Mouse (Mus musculus) cerebellum, adult 18-20 months (tissue): ENCODE measurements around the gene Amh.
"Not testable (repeated sequence)": the region's sequence is repeated elsewhere in the genome, so short reads cannot be mapped to it uniquely, and the experiment has no call there.

ENCODE experiments used
- DNase-seq, 2 experiments: peaks; one replicate each; pipeline ENCODE4 v3.0.0; 2021

The Amh gene

DNA sequence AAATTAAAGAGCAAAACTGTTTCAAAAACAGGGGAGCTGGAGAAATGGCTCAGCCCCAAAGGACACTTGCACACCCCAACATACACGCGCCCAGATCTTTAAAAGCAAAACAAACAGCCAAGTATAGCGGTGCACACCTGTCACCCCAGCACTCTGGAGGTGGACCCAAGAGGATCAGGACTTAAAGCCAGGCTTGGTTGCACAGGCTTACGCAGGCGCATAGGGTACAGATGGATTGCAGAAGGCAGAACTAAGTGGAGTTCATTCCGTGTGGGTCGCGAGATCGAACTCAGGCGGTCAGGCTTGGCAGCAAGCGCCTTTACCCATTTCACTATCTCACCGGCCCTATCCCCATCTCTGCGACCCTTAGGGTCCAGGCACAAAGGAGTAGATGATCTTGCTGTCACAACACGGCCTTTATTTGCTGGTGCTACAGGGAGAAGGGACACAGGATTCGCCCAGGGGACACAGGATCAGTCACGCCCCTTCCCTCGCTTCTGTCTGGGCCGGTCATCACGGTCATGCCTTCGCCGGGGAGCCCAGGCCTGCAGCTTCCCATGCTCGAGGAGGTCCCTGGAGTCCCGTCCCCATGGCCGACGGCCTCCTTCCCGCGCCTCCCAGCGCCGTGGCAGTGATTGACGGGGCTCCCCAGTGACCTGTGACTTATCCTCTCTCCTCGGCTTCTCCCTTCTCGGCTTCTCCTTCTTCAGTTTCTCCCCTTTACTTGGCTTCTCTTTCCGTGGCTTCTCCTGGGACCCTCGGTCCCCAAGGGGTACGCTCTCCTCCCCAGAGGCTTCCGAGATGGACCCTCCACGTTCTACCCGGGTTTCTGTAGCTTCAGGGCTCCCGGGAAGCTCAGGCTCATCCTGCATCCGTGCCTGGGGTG lies 3.3 kb downstream of the Amh start:
- peak in 1 of 2 experiments; percentile 27 for DNase-seq

DNA sequence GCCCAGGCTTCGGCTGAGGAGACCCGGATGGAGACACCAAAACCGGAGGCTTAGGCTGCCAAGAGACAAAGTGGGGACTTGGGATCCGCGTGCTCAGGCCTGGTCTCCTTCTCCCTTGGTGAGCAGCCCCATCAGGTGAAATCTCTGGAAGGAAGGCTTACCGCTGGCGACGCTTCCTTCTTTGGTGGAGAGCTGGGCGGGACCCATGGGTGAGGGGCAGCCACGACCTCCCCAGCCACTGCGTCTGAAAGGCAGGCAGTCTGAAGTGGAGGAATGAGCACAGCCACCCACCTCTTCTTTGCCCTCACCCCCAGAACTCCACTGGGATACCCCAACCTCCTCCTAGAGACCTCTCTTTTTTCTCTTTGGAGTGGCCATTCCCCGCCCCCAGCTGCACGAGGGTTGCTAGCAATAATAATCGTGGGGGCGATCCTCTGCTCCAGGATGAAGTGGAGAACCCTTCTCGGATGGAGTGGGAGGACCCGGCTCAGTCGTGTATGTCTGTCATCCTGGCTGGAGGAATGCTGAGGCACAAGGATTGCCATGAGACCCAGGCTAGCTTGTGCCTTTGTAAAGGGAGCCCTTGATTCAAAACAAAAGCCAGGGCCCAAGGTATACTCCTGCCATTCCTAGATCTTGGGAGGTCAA lies 4.1 kb downstream of the Amh start:
- DNase-seq: no peak

DNA sequence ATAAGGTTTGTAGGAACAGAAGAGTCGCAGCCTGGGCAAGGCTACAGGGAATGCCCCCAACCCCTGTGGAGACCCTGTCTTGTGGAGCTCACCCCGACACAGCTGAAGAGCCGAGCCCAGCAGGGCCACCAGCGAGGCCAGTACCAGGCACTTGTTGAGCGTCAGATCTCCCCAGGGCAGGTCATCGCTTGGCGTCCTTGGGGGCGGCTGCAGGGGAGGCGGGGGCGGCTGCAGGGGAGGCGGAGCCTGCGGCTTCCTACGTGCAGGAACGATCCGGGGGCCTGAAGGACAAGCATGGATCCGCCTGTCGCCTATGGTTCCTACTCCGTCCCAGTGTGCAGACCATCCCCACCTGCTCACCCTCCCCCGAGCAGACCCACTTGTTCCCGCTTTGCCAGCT lies 5.0 kb downstream of the Amh start:
- no peak for DNase-seq

DNA sequence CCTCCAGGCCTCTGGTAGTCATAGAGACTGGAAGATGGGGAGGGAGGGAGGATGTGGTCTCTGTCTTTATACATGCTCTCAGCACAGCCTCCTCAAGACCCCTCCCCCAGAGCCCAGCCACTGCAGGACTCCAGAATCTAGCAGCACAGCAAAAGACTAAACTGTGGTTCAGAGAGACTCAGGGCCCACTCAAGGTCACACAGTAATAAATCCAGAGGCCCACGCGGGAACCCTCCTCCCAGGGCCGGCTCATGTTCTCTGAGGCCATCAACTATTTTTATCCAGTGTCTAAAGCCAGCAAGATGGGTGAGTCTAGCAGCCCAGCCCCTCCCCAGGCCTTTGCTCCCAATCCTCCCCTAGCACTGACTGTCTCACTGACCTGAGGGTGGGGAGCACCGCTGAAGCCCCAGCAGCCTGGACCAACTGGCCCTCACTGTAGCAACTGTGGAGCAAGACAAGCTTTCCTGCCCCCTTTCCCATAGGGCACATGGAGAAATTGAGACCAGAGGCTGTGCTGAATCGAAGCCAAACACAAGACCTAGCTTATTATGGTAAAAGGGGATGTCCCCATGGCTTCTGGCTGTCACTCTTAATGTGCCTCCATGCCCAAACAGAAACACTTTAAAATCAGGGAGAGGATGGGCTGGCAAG lies 7.5 kb downstream of the Amh start:
- no peak for DNase-seq

DNA sequence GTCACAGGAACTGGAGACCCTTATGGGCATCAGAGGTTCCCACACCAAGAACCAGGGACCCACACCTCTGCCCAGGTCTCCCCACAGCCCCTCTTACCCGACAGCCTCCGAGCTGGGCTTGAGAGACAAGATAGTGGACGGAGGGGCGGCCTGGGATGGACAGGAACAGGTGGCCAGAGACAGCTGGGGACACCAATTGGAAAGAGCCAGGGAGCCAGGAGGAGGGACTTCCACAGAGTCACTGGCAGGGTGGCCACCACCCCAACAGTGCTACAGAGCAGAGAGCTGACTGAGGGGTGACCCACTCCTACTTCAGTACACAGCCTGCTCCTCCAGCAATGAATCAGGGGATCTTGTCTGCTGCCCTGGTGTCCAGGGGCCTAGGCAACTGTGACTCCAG lies 8.3 kb downstream of the Amh start, which contains the start of gene Jsrp1:
Gene Jsrp1, minus strand, starts transcription at position 133 of the 400 bp plus-strand sequence.
- no peak for DNase-seq

DNA sequence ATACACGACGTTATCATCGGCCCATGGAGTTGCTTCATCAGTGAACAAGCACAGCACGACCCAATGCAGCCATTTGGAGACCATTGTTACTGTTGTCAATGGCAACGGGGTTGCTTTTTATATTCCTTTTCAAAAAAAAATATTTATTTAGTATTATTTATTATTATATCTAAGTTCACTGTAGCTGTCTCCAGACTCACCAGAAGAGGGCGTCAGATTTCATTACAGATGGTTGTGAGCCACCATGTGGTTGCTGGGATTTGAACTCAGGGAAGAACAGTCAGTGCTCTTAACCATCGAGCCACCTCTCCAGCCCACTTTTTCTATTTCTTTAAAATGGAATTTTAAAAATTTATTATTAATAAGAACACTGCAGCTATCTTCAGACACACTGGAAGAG lies 9.8 kb downstream of the Amh start:
- DNase-seq: no peak

DNA sequence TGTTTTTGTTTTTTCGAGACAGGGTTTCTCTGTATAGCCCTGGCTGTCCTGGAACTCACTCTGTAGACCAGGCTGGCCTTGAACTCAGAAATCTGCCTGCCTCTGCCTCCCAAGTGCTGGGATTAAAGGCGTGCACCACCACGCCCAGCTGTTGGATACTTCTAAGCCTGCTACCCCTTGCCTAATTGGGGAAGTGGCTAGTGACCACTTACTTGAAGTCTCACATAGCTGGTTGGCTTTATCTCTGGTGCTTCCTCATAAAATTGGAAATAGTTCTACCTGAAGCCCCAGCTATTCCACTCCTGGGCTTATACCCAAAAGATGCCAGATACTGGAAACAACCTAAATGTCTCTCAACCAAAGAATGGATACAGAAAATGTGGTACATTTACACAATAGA lies 11.3 kb downstream of the Amh start:
- DNase-seq: not testable (repeated sequence)

DNA sequence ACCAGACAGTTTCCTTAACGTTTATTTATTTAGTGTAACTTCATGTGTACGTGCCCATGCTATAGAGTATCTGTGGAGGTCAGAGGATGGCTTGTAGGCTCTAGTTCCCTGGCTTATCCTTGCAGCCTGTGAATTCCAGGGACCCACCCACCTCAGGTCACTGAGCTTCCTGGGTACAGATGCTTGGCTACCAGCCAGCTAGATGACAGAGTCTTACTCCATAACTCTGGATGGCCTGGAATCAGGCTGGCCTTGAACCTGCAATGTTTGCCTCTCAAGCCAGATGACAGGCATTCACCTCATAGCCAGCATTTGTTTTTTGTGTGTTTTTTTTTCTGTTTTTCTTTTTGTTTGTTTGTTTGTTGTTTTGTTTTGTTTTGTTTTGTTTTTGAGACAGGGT lies 12.1 kb downstream of the Amh start:
- no peak for DNase-seq

DNA sequence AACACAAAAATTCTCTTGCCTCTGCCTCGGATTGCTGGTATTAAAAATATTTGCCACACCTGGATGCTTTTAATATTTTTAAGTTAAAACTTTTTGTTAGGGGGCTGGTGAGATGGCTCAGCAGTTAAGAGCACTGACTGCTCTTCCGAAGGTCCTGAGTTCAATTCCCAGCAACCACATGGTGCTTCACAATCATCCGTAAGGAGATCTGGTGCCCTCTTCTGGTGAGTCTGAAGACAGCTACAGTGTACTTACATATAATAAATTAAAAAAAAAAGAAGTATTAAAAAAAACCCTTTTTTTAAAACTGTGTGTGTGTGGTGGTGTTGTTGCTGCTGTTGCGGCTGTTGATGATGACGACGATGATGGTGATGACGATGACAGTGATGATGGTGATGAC lies 12.9 kb downstream of the Amh start:
- not testable (repeated sequence) for DNase-seq

DNA sequence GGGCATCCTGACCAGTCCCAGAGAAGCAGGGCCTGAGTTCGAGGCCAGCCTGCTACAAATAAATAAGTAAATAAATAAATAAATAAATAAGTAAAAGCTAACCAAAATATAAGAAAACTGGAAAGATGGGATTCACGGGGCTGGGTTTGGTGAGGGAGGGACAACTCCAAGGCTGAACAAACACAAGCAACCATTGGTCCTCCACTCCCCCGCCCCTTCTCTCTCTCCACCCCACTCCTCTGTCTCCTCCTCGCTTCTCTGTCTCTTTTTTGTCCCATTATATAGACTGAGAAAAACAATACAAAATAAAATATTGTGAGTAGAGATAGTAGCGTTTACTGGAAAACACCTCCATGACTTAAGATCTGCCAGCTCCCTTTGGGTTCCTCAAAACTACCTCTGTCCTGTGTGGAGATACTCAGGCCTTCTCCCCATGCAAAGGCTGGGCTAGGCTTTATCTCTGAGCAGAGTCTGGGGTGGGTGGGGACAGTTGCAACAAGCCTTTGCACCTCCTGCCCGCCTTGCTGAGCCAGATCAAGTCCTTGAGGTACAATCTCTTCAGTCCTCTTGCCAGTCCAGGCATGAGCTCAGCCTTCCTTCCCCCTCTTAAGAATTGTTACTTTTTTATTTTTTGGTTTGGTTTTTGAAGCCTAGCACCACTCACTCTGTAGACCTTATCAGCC lies 13.7 kb downstream of the Amh start:
- DNase-seq: no peak

DNA sequence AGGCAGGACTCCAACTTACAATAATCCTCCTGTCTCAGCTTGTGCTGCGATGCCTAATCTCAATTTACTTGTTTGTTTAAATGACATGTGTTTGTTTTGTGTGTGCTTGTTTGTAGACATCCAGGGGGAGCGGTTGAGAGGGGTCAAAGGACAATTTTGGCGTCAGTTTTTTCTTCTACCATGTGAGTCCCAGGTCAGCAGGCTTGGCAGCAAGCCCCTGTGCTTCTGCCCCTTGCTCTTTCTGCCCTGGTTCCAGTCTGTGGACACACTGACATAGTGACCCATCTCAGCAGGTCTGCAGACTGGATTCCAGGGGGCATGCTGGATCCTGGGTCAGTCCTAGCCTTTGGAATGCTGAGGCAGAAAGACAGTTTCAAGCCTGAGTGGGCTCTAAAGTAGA lies 14.4 kb downstream of the Amh start:
- no peak for DNase-seq

DNA sequence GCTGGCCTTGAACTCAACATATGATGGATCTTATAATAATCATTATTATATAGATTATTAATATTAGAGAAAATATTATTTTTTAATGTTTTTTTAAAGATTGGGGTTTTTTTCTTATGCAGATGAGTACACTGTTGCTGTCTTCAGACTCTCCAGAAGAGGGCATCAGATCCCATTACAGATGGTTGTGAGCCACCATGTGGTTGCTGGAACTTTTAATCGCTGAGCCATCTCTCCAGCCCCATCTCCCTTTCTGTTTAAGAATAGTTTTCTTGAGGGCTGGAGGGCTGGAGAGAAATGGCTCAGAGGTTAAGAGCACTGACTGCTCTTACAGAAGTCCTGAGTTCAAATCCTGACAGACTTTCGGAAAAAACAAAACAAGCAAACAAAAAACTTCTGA lies 16.9 kb downstream of the Amh start:
- DNase-seq: peak; percentile 58 to 59

DNA sequence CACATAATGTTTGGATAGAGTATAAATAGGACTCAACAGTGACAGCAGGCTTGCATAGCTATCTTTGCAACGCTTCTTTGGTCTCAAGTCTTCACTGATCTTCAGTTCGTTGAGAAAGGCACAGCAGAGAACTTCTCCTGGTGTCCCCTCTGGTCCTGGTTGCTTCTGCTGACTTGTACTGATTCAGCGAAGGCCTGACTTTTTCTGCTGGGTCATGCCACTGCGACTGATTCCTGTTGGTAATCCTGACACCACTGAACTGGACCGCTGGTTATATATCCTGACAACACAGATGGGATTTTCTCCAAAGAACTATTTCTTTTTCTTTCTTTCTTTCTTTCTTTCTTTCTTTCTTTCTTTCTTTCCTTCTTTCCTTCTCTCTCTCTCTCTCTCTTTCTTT lies 17.5 kb downstream of the Amh start:
- DNase-seq: no peak

DNA sequence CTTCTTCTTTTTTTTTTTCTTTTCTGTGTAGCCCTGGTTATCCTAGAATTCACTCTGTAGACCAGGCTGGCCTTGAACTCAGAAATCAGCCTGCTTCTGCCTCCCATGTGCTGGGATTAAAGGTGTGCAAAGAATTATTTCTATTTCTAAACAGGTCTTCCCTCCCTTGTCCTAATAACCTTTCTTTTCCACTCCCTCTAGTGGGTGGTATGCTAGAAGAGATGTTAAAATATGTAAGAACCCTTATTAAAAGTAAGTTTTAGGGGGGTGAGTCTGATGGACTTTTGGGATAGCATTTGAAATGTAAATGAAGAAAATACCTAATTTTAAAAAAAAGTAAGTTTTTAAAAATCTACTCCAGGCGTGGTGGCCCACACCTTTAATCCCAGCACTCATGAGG lies 18.3 kb downstream of the Amh start:
- DNase-seq: no peak

DNA sequence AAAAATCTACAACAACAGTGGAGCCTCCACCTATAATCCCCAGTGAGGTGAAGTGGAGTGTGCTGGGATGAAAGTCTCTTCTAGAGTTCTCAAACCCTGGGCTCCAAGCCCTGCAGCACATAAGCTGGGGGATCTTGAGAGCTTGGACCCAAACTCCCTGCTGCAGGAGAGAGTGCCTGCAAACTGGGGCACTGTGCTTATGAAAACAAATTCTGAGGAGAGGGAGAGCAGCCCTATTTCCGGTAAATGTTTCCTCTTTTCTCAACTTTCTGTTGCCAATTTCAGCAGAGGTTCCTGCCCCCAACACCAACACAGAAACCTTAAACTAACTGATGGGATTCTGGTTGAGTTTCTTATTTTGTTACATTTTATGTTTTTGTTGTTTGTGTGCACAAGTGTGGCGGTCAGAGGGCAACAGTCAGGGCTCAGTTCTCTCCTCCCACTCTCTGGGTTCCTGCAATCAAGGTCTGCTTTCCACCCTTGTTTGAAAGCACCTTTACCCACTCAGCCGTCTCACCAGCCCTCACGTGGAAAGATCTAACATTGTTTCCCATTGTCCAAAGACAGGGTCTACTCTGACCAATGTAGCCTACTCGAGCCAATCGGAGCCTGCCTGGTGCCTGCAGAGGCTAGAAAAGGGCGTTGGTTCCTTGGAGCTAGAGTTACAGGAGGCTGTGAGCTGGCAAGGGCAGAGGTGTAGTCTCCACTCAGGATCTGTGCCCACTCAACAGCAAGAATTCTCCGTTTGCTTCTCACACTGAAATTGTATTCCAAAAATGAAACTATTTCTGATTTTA lies 19.0 kb downstream of the Amh start:
- DNase-seq: no peak

DNA sequence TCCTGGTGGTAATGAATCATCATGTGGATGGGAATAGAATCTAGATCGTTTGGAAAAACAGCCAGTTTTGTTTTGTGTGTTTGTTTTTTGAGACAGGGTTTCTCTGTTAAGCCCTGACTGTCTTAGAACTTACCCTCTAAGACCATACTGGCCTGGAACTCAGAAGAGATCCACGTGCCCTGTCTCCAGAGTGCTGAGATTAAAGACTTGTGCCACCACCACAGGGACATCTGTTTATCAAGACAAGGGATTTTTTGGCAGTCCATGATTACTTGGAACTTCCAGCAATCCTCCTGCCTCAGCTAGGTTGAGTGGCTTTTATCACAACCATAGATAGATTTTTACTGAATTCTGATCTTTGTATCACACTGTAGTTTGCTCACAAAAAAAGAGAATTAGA lies 19.8 kb downstream of the Amh start:
- no peak for DNase-seq

DNA sequence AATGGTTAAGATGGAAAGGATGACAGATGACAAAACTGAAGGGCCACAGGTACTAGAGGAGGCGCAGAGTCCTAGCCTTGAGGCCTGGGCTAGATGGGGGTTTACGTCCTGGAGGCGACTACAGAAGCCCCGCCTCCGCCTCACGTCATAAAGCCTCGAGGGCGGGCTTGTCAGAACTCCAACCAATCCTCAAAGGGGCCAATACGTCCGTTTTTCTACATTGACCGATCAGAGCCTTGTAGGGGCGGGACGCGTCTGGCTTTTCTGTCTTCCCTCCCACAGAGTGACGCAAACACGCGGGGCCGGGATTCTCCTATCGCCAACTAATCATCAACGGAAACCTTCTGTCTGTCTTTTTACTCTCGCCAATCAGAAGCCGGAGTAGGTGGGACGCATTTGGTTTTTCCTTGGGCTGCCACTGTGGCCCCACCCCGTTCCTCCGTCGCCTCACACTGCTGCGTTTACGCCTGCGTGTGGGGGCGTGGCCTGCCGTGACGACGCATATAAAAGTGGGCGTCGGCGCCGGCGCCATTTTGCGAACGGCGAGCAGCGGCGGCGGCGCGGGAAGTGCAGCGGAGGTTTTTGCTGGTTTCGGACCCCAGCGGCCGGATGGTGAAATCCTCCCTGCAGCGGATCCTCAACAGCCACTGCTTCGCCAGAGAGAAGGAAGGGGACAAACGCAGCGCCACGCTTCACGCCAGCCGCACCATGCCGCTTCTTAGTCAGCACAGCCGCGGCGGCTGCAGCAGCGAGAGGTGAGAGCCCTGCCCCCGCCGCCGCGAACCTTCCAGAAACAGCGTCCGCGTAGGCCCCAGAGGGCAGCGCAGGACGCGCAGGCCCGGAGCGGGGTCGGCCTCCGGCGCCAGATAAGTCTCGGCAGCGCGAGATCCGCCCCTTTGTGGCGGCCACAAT lies 21.4 kb downstream of the Amh start, which contains the start of gene Oaz1:
Gene Oaz1, plus strand, starts transcription at position 506 of the 912 bp plus-strand sequence.
- peak; percentile 99 to 100 for DNase-seq

DNA sequence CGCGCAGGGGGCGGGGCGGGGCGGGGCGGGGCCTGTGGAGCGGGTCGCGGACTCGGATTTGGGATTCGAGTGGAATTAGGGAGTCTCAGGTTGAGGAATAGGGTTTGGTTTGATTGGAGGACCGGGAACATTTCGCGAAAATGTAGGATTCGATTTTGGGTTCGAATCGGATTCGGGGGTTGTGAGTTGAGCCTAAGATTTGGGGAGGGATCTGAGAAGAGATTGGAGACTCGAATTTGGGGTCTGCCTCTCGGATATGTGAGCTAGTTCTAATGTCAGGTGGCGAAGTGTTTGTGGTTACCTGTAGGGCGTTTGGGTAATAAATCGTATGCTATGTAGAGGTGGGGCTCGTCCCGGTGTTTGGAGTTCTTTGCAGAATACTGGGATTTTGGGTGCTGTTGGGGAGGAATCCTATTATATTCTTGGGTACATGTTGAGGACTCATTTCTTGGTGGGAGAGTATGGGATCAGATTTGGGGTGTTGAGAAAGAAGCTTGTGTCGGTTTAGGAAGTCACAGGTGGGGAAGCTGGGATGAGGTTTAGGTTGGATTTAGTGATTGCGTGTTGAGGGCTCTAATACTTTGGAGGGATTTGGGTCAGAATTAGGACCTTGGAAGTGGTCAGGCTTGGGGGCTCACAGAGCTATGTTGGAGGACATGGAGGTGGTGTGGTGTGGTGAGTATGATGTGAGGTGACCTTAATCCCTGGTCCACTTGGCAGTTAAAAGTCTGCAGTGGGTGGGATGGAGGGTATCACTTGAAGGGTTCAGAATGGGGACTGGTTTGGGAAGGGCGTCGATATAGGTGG lies 22.2 kb downstream of the Amh start:
- peak in 1 of 2 experiments; percentile 26 for DNase-seq

DNA sequence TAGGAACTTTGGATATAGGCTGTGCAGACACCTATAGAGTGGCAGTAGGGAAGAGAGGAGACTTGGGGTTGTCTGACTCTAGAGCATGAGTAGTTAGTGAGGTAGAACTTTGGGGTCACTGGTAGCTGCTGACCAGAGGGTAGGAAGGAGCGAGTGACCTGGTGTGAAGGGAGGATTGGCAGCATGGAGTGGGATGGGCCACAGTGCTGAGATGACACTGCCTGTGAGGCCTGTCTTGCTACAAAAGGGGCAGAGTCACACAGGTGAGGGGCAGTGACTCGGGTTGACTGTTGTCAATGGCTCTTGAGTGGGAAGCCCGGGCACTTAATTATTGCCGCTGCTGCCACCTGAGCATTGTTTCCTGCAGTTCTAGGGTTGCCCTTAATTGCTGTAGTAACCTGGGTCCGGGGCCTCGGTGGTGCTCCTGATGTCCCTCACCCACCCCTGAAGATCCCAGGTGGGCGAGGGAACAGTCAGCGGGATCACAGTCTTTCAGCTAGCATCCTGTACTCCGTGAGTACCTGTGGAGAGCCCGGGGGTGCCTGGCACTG lies 22.9 kb downstream of the Amh start:
- peak; percentile 27 to 33 for DNase-seq

DNA sequence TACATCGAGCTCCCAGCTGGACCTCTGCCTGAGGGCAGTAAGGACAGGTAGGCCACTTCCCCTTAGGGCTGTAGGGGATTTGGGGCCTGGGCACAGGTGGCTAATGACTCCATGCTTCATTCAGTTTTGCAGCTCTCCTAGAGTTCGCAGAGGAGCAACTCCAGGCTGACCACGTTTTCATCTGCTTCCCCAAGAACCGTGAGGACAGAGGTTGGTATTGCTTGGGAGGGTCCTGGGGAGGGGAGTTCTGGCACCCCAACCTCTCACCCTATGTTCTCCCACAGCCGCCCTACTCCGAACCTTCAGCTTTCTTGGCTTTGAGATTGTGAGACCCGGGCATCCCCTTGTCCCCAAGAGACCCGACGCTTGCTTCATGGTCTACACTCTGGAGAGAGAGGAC lies 23.5 kb downstream of the Amh start:
- not testable (repeated sequence) for DNase-seq
